Mouse (Mus musculus) neural tube, embryonic 11.5 days (tissue): ENCODE data around the gene Kif17. TPM values are rescaled to one million over a fixed set of nuclear protein-coding genes. Genes with fewer than 3 reads are reported as not detected.

ENCODE experiments used
- ATAC-seq: fragments of 200-750 bp; cut with Nextera tagmentation; 2 replicates; pipeline ENCODE4 v1.8.0; 2017; ENCODE audit warnings: moderate number of reproducible peaks, mild to moderate bottlenecking, moderate TSS enrichment, moderate library complexity; ENCODE audit not compliant: insufficient read depth, low FRiP score, low TSS enrichment
- DNase-seq: peaks from one replicate; pipeline ENCODE4 v3.0.0-alpha.2; 2015; ENCODE audit warnings: low spot score
- H3K27ac ChIP-seq: fragments of 300-500 bp; sonication (generic); 2 replicates; pipeline ENCODE4 v1.5.1; 2014; ENCODE audit warnings: low read depth, mild to moderate bottlenecking, low read length
- H3K27me3 ChIP-seq: fragments of 300-500 bp; sonication (generic); 2 replicates; pipeline ENCODE4 v1.6.1; 2014; ENCODE audit warnings: mild to moderate bottlenecking, low read length, mixed read lengths; ENCODE audit not compliant: control insufficient read depth, insufficient read depth
- H3K36me3 ChIP-seq: fragments of 300-500 bp; sonication (generic); 2 replicates; pipeline ENCODE4 v1.6.1; 2014; ENCODE audit warnings: mild to moderate bottlenecking, low read length, moderate library complexity, mixed read lengths; ENCODE audit not compliant: control insufficient read depth, insufficient read depth
- H3K4me1 ChIP-seq: fragments of 300-500 bp; sonication (generic); 2 replicates; pipeline ENCODE4 v1.6.1; 2014; ENCODE audit warnings: low read length, mixed read lengths; ENCODE audit not compliant: control insufficient read depth, insufficient read depth
- H3K4me2 ChIP-seq: fragments of 300-500 bp; sonication (generic); 2 replicates; pipeline ENCODE4 v1.6.1; 2014; ENCODE audit warnings: low read depth, mild to moderate bottlenecking, moderate library complexity
- H3K4me3 ChIP-seq: fragments of 300-500 bp; sonication (generic); 2 replicates; pipeline ENCODE4 v1.5.1; 2014; ENCODE audit warnings: low read depth, low read length
- H3K9ac ChIP-seq: fragments of 300-500 bp; sonication (generic); 2 replicates; pipeline ENCODE4 v1.6.1; 2014; ENCODE audit warnings: mild to moderate bottlenecking, low read length
- H3K9me3 ChIP-seq: fragments of 300-500 bp; sonication (generic); 2 replicates; pipeline ENCODE4 v1.6.1; 2016; ENCODE audit warnings: low read length; ENCODE audit not compliant: control insufficient read depth
- WGBS: fragments of 180-500 bp; shearing (Covaris S2); extraction: QIAGEN DNeasy Blood & Tissue Kit; methylation state at CpG from one replicate; pipeline ENCODE4 v1.1.7; 2014; 5-methylcytosine and 5-hydroxymethylcytosine counted together
- polyA plus RNA-seq: library from polyadenylated mRNA; unstranded; fragments of >200 nt; fragmentation: Nextera tagmentation; extraction: Ambion mirVana; gene quantifications from 2 replicates; pipeline ENCODE4 v1.2.1, GENCODE M21; 2014

The Kif17 gene
- polyA plus RNA-seq, 1 experiment from 2014 or later, result 0.46 TPM

GRCm38 (mm10) chr4:138303742-138304141 is 53.5 kb downstream of the Kif17 start:
- H3K27ac ChIP-seq, result peak overlapping the region; percentile 72; the same call in 1 of the 2 replicates

GRCm38 (mm10) chr4:138304340-138305104 is 54.3 kb downstream of the Kif17 start, which contains the start of gene Ddost:
Gene Ddost, plus strand, starts transcription at chr4:138304730.
- Histone ChIP-seq H3K4me3 (peak within 1 kb of the TSS; percentile 80), H3K27ac (peak within 1 kb of the TSS; percentile 72), H3K4me1 (peaks cover 14% of the 10 kb centered on the region), H3K36me3 (peaks cover 5% of the 10 kb centered on the region; the same call in 1 of the 2 replicates), H3K9me3 (no peaks in the 10 kb centered on the region), H3K9ac (peak within 1 kb of the TSS; percentile 88), H3K27me3 (no peaks in the 10 kb centered on the region), H3K4me2 (peak within 1 kb of the TSS; percentile 82)
- DNase-seq (peak; percentile 99), ATAC-seq (peak; percentile 99)
- WGBS, result under 1% methylated on average over 58 of the region's 64 CpGs

More at GRCm38 (mm10) chr4:138303742-138304141, 53.5 kb downstream of the Kif17 start:
- H3K4me3 ChIP-seq, result peak overlapping the region; percentile 80
- H3K36me3 ChIP-seq, result peaks cover 5% of the 10 kb centered on the region; the same call in 1 of the 2 replicates
- H3K27me3 ChIP-seq, result no peaks in the 10 kb centered on the region
- no peak for ATAC-seq
- peak overlapping the region; percentile 73 for H3K9ac ChIP-seq
- WGBS, result 16% methylated on average over 18 of the region's 18 CpGs
- DNase-seq, result no peak
- no peaks in the 10 kb centered on the region for H3K9me3 ChIP-seq
- peak overlapping the region; percentile 82 for H3K4me2 ChIP-seq
- H3K4me1 ChIP-seq, result peaks cover 14% of the 10 kb centered on the region

GRCm38 (mm10) chr4:138307025-138307424 is 56.8 kb downstream of the Kif17 start:
- Histone ChIP-seq H3K27me3 (no peaks in the 10 kb centered on the region), H3K4me3 (no peak overlapping the region), H3K9ac (no peak overlapping the region), H3K36me3 (peaks cover 18% of the 10 kb centered on the region), H3K4me2 (no peak overlapping the region), H3K27ac (no peak overlapping the region), H3K4me1 (peaks cover 14% of the 10 kb centered on the region), H3K9me3 (no peaks in the 10 kb centered on the region)
- no peak for DNase-seq
- no peak for ATAC-seq
- 87% methylated on average over 3 of the region's 3 CpGs for WGBS

GRCm38 (mm10) chr4:138307739-138308138 is 57.5 kb downstream of the Kif17 start:
- peaks cover 19% of the 10 kb centered on the region for H3K36me3 ChIP-seq
- 93% methylated on average over 12 of the region's 12 CpGs for WGBS

GRCm38 (mm10) chr4:138310311-138310910 is 60.2 kb downstream of the Kif17 start:
- no peak overlapping the region for H3K27ac ChIP-seq
- no peak overlapping the region for H3K4me3 ChIP-seq
- DNase-seq (no peak), ATAC-seq (no peak)
- H3K4me1 ChIP-seq, result peaks cover 5% of the 10 kb centered on the region; the same call in 1 of the 2 replicates
- no peaks in the 10 kb centered on the region for H3K27me3 ChIP-seq
- H3K9me3 ChIP-seq, result no peaks in the 10 kb centered on the region
- no peak overlapping the region for H3K4me2 ChIP-seq
- WGBS, result 95% methylated on average over 19 of the region's 19 CpGs
- H3K9ac ChIP-seq, result no peak overlapping the region
- H3K36me3 ChIP-seq, result peaks cover 30% of the 10 kb centered on the region

More at GRCm38 (mm10) chr4:138307739-138308138, 57.5 kb downstream of the Kif17 start:
- Histone ChIP-seq H3K9me3 (no peaks in the 10 kb centered on the region), H3K4me1 (peaks cover 14% of the 10 kb centered on the region), H3K27ac (no peak overlapping the region), H3K4me2 (no peak overlapping the region), H3K4me3 (no peak overlapping the region), H3K9ac (no peak overlapping the region), H3K27me3 (no peaks in the 10 kb centered on the region)
- ATAC-seq (no peak), DNase-seq (no peak)

GRCm38 (mm10) chr4:138311595-138311994 is 61.4 kb downstream of the Kif17 start:
- Histone ChIP-seq H3K4me3 (no peak overlapping the region), H3K27me3 (no peaks in the 10 kb centered on the region), H3K4me1 (no peaks in the 10 kb centered on the region), H3K9me3 (no peaks in the 10 kb centered on the region), H3K4me2 (no peak overlapping the region), H3K27ac (no peak overlapping the region), H3K36me3 (peaks cover 30% of the 10 kb centered on the region), H3K9ac (no peak overlapping the region)
- DNase-seq (no peak), ATAC-seq (no peak)
- 70% methylated on average over 8 of the region's 8 CpGs for WGBS

GRCm38 (mm10) chr4:138312105-138312504 is 61.9 kb downstream of the Kif17 start:
- Histone ChIP-seq H3K27me3 (no peaks in the 10 kb centered on the region), H3K4me3 (no peak overlapping the region), H3K9ac (no peak overlapping the region), H3K4me2 (no peak overlapping the region), H3K4me1 (no peaks in the 10 kb centered on the region), H3K9me3 (no peaks in the 10 kb centered on the region), H3K36me3 (peaks cover 30% of the 10 kb centered on the region), H3K27ac (no peak overlapping the region)
- ATAC-seq (no peak), DNase-seq (no peak)
- WGBS, result 95% methylated on average over 3 of the region's 3 CpGs

- H3K27me3 ChIP-seq, result no peaks in the 10 kb centered on the region
- H3K9me3 ChIP-seq, result no peaks in the 10 kb centered on the region
- no peak overlapping the region for H3K27ac ChIP-seq
- no peak overlapping the region for H3K9ac ChIP-seq
- DNase-seq, result no peak
- 90% methylated on average over 11 of the region's 11 CpGs for WGBS
- no peak for ATAC-seq
- H3K36me3 ChIP-seq, result peaks cover 25% of the 10 kb centered on the region
- no peak overlapping the region for H3K4me3 ChIP-seq
- no peak overlapping the region for H3K4me2 ChIP-seq
- no peaks in the 10 kb centered on the region for H3K4me1 ChIP-seq
Measured at GRCm38 (mm10) chr4:138313021-138313420, 62.8 kb downstream of the Kif17 start.
